Mouse (Mus musculus) liver, postnatal 0 days (tissue): ENCODE measurements at regions not wholly inside any gene's neighbourhood (a gene's known extent, or its start where the extent isn't known, plus 50 kb on each side); places are given as distances from the start of the nearest gene placed in this dataset.

Experiments
- ATAC-seq: fragments of 200-750 bp; cut with Nextera tagmentation; 2 replicates; pipeline ENCODE4 v1.8.0; 2017; ENCODE audit warnings: mild to moderate bottlenecking, moderate library complexity
- DNase-seq: peaks from one replicate; pipeline ENCODE4 v3.0.0-alpha.2; 2016
- H3K27ac ChIP-seq: fragments of 300-500 bp; sonication (generic); 2 replicates; pipeline ENCODE4 v1.5.1; 2014; ENCODE audit warnings: antibody characterized with exemption, moderate library complexity, mild to moderate bottlenecking, low read depth
- H3K27me3 ChIP-seq: fragments of 300-500 bp; sonication (generic); 2 replicates; pipeline ENCODE4 v1.6.1; 2014; ENCODE audit warnings: low read length, control low read depth, mixed read lengths; ENCODE audit not compliant: insufficient read depth
- H3K36me3 ChIP-seq: fragments of 300-500 bp; sonication (generic); replicated peaks from 2 replicates; pipeline ENCODE4 v1.6.1; 2014; ENCODE audit warnings: mild to moderate bottlenecking, control low read depth, low read length, moderate library complexity, mixed read lengths; ENCODE audit not compliant: insufficient read depth
- H3K4me1 ChIP-seq: fragments of 300-500 bp; sonication (generic); 2 replicates; pipeline ENCODE4 v1.6.1; 2014; ENCODE audit warnings: antibody characterized with exemption, mild to moderate bottlenecking, control low read depth; ENCODE audit not compliant: insufficient read depth
- H3K4me2 ChIP-seq: fragments of 300-500 bp; sonication (generic); 2 replicates; pipeline ENCODE4 v1.6.1; 2014; ENCODE audit warnings: low read depth, mild to moderate bottlenecking, low read length, moderate library complexity, mixed read lengths
- H3K4me3 ChIP-seq: fragments of 300-500 bp; sonication (generic); 2 replicates; pipeline ENCODE4 v1.5.1; 2014; ENCODE audit warnings: low read depth, low read length
- H3K9ac ChIP-seq: fragments of 300-500 bp; sonication (generic); replicated peaks from 2 replicates; pipeline ENCODE4 v1.6.1; 2014; ENCODE audit warnings: mild to moderate bottlenecking, moderate library complexity
- H3K9me3 ChIP-seq: fragments of 300-500 bp; sonication (generic); 2 replicates; pipeline ENCODE4 v1.6.1; 2016; ENCODE audit warnings: mild to moderate bottlenecking, control low read depth, low read length, mixed read lengths
- CTCF ChIP-seq: sonication (generic); IDR thresholded peaks from 2 replicates; pipeline ENCODE4 v1.5.1; 2016; ENCODE audit warnings: antibody characterized with exemption, low read depth
- EP300 ChIP-seq: IDR thresholded peaks from 2 replicates; pipeline ENCODE4 v1.6.1; 2016; ENCODE audit warnings: antibody characterized with exemption, low read depth, mild to moderate bottlenecking
- WGBS: fragments of 180-500 bp; shearing (Covaris S2); extraction: QIAGEN DNeasy Blood & Tissue Kit; methylation state at CpG from one replicate; pipeline ENCODE4 v1.1.7; 2014; ENCODE audit not compliant: insufficient replicate concordance; 5-methylcytosine and 5-hydroxymethylcytosine counted together

GRCm38 (mm10) chr2:131663199-131663809 lies 101.2 kb upstream of the Adra1d start:
- Histone ChIP-seq H3K27ac (no peak overlapping the region), H3K4me3 (no peak overlapping the region), H3K9me3 (no peaks in the 10 kb centered on the region), H3K27me3 (no peaks in the 10 kb centered on the region), H3K4me2 (no peak overlapping the region), H3K9ac (no peak overlapping the region), H3K36me3 (no peaks in the 10 kb centered on the region), H3K4me1 (no peaks in the 10 kb centered on the region)
- WGBS: 72% methylated on average over 8 of the region's 8 CpGs
- no peak for ATAC-seq
- TF ChIP-seq EP300 (no peak), CTCF (no peak)
- DNase-seq: no peak

- H3K36me3 ChIP-seq: no peaks in the 10 kb centered on the region
- 54% methylated on average over 5 of the region's 5 CpGs for WGBS
- H3K4me3 ChIP-seq: no peak overlapping the region
- H3K4me1 ChIP-seq: no peaks in the 10 kb centered on the region
- ATAC-seq: no peak
- H3K27ac ChIP-seq: no peak overlapping the region
- no peak overlapping the region for H3K9ac ChIP-seq
- H3K4me2 ChIP-seq: no peak overlapping the region
- H3K27me3 ChIP-seq: no peaks in the 10 kb centered on the region
- TF ChIP-seq CTCF (no peak), EP300 (no peak)
- DNase-seq: no peak
- H3K9me3 ChIP-seq: no peaks in the 10 kb centered on the region
These were observed 90.1 kb upstream of the Adra1d start for GRCm38 (mm10) chr2:131652197-131652596.

- Histone ChIP-seq H3K27ac (no peak overlapping the region), H3K4me2 (no peak overlapping the region), H3K9ac (no peak overlapping the region), H3K4me1 (no peaks in the 10 kb centered on the region), H3K9me3 (no peaks in the 10 kb centered on the region), H3K36me3 (no peaks in the 10 kb centered on the region), H3K4me3 (no peak overlapping the region), H3K27me3 (no peaks in the 10 kb centered on the region)
- DNase-seq: no peak
- TF ChIP-seq CTCF (no peak), EP300 (no peak)
- no peak for ATAC-seq
- WGBS: 46% methylated on average over 9 of the region's 9 CpGs
These were observed 88.6 kb upstream of the Adra1d start for GRCm38 (mm10) chr2:131650611-131651153.

- no peaks in the 10 kb centered on the region for H3K27me3 ChIP-seq
- WGBS: 45% methylated on average over 2 of the region's 2 CpGs
- H3K4me3 ChIP-seq: no peak overlapping the region
- TF ChIP-seq EP300: no peak
- TF ChIP-seq CTCF: no peak
- no peak overlapping the region for H3K27ac ChIP-seq
- H3K9me3 ChIP-seq: no peaks in the 10 kb centered on the region
- DNase-seq (no peak), ATAC-seq (peak; percentile 83)
- no peaks in the 10 kb centered on the region for H3K4me1 ChIP-seq
- H3K36me3 ChIP-seq: no peaks in the 10 kb centered on the region
- no peak overlapping the region for H3K9ac ChIP-seq
- H3K4me2 ChIP-seq: no peak overlapping the region
These were observed 82.2 kb upstream of the Adra1d start for GRCm38 (mm10) chr2:131644166-131644858.

- Histone ChIP-seq H3K4me3 (no peak overlapping the region), H3K4me1 (no peaks in the 10 kb centered on the region), H3K9me3 (no peaks in the 10 kb centered on the region), H3K4me2 (no peak overlapping the region), H3K27ac (no peak overlapping the region), H3K9ac (no peak overlapping the region), H3K27me3 (no peaks in the 10 kb centered on the region), H3K36me3 (no peaks in the 10 kb centered on the region)
- ATAC-seq (no peak), DNase-seq (no peak)
- 77% methylated on average over 3 of the region's 3 CpGs for WGBS
- TF ChIP-seq CTCF (no peak), EP300 (no peak)
These were observed 80.4 kb upstream of the Adra1d start for GRCm38 (mm10) chr2:131642456-131642855.

GRCm38 (mm10) chr2:131638996-131639605 lies 77.0 kb upstream of the Adra1d start:
- Histone ChIP-seq H3K27ac (no peak overlapping the region), H3K4me2 (no peak overlapping the region), H3K36me3 (no peaks in the 10 kb centered on the region), H3K9me3 (no peaks in the 10 kb centered on the region), H3K9ac (no peak overlapping the region), H3K27me3 (no peaks in the 10 kb centered on the region), H3K4me3 (no peak overlapping the region), H3K4me1 (no peaks in the 10 kb centered on the region)
- ATAC-seq (no peak), DNase-seq (no peak)
- TF ChIP-seq EP300 (no peak), CTCF (no peak)
- 89% methylated on average over 3 of the region's 3 CpGs for WGBS
